Mouse (Mus musculus): ENCODE results near the gene Gm16440.
A peak's percentile ranks its signal among the peaks of the same experiment; 100 is the strongest.
"Not testable (repeated sequence)": the region's sequence is repeated elsewhere in the genome, so short reads cannot be mapped to it uniquely, and the experiment has no call there.

The Gm16440 gene

GRCm38 (mm10) chr14:6390219-6390618 is at the start of gene Gm16440:
Gene Gm16440 (minus strand): TSS chr14:6390319.
- DNase-seq: not testable (repeated sequence)

GRCm38 (mm10) chr14:6426766-6427165 is 36.6 kb upstream of the Gm16440 start:
- not testable (repeated sequence) for DNase-seq

GRCm38 (mm10) chr14:6426353-6426752 is 36.2 kb upstream of the Gm16440 start:
- peak; percentile 0 for DNase-seq

GRCm38 (mm10) chr14:6412382-6412781 is 22.3 kb upstream of the Gm16440 start, which contains the start of gene Gm3591:
Gene Gm3591 (minus strand): TSS chr14:6412482.
- not testable (repeated sequence) for DNase-seq

- DNase-seq: not testable (repeated sequence)
Measured at GRCm38 (mm10) chr14:6343578-6343977, 46.5 kb downstream of the Gm16440 start, which contains the start of gene Gm3618. Gene Gm3618 (minus strand): TSS chr14:6343678.

Measured in retina, postnatal 1 day (tissue).